Mouse (Mus musculus) induced T-regulatory cell, adult 2 months (primary cell): Measurements from ENCODE around the gene Ptges2.

Experiments
- DNase-seq: peaks from one replicate; pipeline ENCODE4 v3.0.0-alpha.2; 2012; ENCODE audit warnings: low read depth

Ptges2 gene

DNA sequence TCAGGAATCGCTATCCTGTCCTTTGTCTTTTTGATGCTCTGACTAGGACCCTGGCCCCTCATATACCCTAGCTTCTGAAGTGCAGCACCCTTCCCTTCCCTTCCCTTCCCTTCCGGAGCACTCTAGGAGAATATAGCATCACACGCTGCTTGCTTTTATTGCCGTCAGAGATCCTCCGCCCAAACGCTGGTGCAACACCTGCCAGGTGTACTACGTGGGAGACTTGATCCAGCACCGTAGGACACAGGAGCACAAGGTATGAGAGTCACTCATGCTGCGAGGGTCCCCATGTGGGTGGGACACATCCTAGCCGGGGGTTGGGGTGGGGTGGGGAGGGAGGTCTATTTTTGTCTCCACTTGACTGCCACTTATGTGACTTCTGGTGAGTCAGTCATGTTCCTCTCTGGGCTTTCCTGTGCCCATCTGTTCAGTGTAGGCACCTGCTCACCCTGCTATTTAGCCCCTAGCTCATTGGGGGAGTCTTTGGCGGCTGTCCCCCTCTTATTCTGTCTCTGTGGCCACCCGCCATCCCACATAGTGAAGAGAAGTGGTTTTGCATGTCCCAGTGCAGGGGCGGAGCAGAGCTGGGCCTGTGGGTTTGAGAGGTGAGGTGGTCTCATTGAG, 20.3 kb upstream of the Ptges2 start:
- no peak for DNase-seq

DNA sequence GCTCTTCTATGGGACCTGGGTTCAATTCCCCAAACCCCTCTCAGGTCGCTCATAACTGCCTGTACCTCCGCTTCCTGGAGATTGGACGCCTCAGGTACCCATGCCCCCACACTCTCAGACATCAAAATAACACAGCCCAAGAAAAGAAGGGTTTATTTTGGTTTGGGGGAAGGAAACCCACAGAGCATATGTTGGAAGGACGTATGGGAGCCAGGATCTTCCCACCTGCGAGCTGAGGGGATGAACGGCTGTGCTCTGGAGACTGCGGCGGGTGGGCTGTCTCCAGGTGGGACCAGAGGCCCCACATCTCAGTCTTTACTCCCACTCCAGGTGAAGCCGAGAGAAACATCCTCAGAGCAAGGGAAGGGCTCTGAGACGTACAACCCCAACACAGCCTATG, 18.7 kb upstream of the Ptges2 start:
- no peak for DNase-seq

DNA sequence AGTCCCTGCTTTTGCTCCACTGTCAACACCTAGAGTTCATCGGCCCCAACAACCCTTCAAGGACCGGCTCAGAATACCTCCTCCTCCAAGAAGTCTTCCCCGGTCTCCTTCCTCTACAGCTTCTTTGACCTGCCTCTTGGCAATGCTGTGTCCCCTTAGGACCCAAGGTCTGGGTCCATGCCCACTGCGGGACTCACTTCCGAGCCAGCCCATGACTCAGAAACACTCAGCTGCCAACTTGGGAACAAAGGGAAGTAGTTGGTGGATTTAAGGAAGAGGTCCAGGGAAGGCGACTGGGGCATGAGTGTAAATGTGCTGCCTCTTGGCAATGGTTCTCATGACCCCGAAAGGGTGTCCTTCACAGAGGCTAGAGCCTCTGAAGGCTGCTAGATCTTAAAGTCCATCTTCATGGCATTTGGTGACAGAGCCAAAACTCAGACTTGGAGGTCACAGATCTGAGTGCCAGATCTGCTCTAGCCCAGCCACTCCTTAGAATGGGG, 15.6 kb upstream of the Ptges2 start:
- no peak for DNase-seq

DNA sequence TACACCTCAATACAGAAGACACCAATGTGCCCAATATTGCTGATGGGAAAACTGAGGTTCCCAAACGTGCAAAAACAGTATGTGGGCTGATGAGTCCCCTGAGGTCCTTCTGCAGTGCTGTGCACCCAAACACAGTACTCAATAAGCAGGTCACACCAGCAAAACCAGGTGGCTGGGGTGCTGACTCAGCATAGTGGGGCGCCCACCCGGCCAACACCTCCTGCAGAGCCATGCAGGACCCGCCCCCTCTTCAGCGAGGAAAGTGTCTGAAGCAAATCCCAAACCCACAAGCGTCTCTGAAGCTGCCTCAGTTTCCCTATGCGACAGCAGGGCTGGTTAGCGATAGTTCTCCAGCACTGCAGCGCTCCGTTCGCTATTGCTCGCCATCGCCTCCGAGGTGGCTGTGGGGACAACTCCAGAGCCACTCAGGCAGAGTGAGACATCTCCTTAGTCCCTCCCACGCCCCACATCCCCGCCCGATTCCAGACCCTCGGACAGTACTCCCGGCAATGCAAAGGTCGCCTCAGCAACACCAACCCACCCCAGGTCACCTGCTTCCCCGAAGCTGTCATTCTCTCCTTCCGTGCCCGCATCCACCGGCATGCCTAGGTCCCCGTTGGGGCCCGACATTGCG, 14.4 kb upstream of the Ptges2 start:
- DNase-seq: peak; percentile 55

DNA sequence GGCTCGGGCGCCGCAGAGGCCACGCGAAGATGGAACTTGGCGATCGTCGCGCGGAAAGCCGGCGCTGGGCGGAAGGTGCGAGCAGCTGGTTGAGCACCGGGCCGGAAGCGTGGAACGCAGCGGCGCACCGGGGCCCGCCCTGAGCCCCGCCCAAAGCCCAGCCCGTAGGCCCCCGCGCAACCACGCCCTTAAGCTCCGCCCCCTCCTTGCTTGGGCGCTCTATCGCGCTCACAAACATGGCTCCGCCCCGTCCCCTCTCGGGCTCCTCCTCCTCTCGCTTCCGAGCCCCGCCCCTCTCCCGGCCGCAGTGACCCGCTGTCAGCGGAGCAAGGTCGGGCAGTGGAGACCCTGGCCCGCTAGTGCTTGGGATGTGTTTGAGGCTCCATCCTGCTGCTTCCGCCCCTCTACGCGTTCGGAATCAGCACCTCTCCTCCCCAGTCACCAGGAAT, 13.9 kb upstream of the Ptges2 start, which contains the start of gene 1110008P14Rik:
TSS of gene 1110008P14Rik (minus strand) at position 164 of the 449 bp plus-strand sequence.
- DNase-seq: peak; percentile 98

DNA sequence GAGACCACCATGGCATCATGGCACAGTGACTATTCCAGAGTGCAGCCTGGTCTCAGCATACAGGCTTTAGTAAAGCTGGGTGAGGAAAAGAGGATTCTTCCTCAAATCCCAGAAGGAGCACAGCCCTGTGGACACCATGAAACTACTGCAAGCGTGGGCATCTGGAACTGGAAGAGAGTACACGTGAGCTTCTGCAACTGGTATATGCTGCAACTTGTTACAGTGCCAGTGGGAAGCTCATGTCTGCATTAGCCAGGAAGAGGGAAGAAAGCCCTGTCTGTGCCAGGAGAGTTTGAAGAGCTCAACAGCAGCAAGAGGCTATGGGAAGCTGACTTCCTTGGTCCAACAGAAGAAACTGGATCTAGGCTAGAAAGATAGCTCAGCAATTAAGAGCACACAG, 13.0 kb upstream of the Ptges2 start:
- no peak for DNase-seq

DNA sequence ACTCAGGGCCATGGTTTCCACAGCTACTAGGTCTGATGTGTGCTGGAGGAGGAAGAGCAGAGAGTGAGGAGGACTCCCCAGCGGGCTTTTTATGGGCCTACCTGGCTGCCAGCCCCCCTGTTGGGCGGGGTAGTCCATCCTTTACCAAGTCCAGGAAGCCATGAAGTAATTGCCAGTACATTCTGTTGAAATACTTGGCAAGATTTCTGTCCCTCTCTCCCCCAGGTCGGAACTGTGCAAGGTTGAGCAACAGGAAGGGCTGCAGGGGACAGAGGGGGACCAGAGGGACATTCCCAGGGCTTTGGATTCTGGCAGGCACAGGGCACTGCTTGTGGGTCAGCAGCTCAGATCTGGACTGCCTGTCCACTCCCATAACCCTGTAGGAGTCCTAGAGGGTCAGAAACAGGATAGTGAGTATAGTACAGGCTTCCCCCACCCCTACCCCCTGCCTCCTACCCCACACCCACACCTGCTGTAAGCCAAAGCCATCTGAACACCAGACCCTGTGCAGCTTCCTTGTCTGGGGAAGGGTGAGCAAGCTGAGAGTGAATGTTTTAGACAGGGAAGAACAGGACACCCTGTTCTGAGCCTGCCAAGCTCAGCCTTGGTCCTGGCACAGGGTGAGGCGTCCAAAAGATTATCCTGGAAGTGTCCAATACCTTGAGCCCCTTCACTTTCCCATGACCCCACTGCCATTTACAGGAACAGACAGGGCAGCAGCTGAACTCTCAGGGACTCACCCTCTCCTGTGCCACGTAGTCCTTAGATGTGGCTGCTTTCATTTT, 7.8 kb upstream of the Ptges2 start, which contains the start of gene Lcn2:
TSS of gene Lcn2 (minus strand) at position 547 of the 785 bp plus-strand sequence.
- DNase-seq: no peak

DNA sequence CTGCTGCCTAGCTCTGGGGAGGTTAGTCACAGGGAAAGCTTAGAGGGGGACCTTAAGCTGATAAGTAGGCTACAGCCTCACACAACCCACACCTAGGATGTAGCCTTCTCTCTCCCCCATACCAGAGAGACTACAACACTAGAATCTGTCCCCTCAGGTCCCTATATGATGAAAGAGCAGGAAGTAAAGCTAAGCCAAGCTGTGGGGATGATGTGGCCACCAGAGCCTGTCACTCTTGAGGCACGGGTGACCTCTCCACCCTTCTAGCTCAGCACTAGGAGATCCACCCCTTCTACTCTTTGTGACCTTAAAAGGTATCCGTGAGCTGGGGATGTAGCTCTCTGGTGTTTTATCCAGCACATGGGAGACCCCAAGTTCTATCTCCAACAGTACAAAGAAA, 6.5 kb upstream of the Ptges2 start:
- DNase-seq: no peak

DNA sequence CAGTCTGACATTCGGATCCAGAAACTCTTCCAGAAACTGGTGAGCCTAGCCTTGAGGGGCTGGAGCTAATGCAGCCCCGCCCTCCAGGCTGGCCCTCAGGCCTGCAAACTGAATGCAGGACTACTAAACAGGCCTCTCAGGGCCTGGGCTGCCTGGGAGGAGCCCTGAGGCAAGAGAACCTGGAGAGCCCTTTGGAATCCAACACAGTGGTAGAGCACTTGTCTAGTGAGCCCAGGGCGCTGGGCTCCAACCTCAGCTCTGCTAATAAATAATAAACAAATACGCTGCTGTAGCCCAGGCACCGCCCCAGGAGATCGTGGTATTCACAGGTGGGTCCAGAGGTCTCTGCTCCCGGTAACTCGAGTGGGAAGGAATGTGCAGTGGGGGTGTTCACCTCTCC, 4.8 kb upstream of the Ptges2 start:
- no peak for DNase-seq

DNA sequence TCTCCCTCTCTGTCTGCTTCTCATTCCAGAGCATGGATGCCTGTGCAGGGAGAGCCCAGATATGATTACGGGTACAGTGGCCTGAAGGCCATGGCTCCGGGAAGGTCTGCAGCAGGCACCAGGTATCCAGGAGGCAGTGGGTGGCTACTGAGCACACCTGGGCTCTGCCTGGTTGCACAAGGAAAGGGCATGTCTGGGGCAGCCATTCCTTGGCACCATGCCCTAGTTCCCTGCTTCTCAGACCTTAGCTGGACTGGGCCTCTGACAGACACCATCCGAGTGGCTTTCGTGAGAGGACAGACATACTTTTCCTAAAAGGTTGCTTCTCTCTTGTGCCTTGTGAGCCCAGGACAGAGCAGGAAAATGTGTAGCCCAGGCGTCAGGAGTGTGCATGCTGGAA, 3.6 kb upstream of the Ptges2 start:
- no peak for DNase-seq

DNA sequence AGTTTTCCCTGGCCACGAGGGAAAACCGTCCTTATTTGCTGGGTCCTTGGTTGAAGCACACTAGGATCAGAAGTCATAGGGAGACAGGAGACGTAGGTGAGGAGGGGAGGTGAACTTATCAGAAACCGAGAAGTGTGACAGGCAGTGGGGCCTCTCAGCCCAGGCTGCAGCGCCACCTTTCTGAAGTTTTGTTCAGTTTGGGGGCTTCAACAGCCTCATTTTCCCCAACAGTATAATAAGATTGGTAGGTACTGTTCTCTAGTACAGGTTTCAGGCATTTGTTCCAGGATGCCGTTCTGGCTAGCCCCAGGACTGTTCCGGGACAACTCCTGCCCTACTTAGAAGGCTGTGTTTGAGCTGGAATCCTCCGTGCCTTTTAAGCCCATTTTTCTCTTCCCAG, 723 bp upstream of the Ptges2 start:
- no peak for DNase-seq

DNA sequence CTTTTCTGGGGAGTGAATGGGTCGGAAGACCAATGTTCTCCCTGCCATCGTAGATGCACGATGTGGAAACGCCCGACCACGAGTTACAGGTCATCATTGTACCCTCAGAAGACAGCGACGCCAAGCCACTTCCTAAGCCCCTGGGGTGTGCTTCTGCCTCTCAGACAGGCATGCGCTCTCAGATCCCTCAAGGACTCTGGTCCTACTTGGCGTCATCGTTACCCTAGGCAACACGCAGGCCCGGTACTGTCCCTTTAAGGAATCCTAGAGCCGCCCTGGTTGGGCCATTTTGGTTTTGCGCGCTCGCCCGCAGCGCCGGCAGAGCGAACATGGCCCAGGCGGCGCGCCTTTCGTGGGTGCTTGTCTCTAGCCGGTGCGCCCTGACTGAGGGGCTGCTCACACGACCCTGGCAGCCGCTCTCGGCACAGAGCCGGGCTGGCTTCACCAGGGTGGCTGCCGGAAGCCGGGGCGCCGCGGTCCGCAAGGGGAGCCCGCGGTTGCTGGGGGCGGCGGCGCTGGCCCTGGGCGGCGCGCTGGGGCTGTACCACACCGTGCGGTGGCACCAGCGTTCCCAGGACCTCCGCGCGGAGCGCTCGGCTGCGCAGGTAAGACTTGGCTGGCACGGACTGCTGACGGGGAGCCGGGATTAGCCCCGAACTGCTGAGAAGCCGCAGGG, 388 bp downstream of the Ptges2 start:
- DNase-seq: peak; percentile 93

DNA sequence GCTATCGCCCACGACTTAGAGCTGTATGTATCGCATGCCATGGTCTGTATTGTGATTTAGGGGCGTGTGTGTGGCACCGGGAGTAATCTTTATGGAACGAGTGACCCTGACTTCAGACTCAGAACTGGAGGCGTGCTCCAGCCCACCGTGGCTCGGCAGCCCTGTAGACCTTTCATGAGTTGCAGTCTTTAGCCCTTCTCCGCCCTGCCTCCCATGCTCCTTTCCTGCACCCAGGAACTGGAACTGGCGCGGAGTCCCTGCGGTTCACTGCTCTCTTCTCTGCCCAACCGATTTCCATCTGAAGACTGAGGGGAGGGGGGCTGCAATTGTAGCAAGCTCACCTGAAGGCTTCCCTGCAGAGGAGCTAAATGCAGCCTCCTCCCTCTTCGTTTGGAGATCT, 999 bp downstream of the Ptges2 start:
- DNase-seq: no peak

DNA sequence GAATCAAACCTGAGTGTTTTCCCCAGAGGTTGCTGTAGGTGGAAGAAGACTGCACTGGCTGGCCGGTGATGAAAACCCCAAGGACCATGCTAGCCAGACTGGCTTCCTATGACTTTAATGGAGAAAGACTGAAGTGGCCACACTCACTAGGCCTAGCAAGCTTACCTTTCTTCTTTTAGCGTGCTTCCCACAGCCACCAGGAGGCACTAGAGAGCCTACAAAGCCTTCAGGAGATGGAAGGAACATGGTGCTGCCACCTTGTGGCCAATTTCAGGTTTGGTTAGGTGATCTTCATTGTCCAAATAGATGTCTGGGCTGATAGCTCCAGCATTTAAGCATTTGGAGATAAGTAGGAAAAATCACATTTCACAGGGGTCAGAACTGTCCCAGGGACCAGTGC, 9.0 kb downstream of the Ptges2 start:
- DNase-seq: peak; percentile 100

DNA sequence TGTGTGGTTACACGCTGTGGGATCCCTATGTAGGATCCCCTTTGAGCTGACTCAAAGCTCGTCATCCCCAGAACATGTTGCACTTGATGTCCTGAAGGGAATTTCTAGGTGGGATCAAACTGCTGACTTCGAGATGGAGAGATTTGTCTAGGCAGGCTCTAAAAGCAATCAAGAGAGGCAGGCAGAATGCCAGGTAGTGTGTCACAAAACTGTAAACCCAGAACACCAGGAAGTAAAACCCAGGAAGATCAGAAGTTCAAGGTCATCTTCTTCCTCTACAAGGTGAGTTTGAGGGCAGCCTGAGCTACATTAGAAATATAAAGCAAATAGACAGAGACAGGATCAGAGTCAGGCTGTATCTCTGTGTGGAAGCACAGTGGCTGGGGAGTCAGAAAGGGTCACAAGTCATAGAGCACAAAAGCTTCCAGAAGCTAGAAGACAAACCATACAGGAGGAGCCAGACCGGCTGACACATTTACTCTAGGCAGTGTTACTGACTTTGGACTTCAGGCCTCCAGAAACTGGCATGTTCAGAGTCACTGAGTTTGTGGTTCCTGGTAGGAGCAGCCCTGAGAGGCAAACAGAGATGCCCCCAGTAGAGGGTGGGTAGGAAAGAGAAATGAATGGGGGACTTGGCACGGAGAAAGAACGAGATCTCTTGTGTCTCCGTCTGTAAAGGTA, 11.6 kb downstream of the Ptges2 start:
- DNase-seq: no peak

DNA sequence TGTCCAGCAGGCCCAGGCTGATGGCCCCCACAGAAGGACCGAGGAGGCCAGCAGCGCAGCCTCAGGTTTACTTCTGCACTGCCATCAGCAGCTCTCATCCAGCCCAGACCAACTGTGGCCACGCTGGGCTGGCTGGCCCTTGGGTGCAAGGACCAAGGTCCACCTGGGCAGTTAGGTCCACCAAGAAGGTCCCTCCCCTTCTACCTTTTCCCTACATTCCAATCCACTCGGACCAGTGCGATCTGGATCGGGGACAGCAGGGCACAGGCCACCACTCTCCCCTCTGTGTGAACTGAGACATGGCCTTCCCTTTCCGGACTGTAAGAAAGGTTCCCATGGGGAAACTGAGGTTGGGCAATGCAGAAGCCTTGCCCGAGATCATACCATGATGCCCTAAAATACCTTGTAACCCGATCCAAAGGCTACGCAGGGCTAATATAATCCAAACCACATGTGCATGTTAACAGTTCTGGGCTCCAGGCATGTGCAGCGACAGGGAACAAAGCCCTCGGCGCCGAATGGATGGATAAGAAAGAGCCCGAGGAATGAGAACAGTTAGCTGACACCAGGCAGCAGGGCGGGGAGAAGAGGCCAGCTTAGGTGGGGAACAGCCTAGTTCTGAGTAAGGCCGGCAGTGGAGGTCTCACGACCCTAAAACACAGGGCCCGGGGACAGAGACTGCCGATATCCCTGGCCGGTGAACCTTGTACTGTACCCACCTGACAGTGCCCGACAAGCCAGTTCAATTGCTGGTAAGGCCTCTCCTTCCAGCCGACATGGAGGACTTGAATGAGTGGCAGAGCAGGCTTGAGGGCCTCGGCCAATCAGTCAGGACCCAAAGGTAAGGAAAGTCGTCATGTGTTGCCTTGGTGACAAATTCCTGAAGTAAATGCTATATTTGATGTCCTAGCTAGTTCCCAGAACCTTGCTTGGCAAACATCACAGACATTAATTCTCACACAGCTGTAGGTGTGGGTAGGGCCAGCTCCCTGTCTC, 13.0 kb downstream of the Ptges2 start:
- no peak for DNase-seq

DNA sequence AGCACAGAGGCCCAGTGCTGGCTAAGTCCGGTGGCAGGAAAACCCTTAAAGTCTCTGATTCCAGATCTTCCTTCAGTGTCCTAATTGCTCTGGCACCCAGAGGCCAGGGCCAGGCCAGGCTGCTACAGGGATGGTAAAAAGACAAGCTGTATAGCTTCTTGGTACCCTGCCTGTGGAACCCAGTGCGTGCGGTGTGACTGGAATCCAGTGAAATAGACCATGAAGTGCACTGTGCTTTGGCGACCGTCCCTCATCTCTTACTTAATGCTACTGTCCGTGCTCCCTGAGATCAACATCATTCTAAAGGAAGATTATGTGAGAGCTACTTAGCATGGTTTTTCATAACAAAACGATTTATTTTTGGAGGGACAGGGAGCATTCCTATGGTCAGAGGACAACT, 15.7 kb downstream of the Ptges2 start:
- DNase-seq: no peak

DNA sequence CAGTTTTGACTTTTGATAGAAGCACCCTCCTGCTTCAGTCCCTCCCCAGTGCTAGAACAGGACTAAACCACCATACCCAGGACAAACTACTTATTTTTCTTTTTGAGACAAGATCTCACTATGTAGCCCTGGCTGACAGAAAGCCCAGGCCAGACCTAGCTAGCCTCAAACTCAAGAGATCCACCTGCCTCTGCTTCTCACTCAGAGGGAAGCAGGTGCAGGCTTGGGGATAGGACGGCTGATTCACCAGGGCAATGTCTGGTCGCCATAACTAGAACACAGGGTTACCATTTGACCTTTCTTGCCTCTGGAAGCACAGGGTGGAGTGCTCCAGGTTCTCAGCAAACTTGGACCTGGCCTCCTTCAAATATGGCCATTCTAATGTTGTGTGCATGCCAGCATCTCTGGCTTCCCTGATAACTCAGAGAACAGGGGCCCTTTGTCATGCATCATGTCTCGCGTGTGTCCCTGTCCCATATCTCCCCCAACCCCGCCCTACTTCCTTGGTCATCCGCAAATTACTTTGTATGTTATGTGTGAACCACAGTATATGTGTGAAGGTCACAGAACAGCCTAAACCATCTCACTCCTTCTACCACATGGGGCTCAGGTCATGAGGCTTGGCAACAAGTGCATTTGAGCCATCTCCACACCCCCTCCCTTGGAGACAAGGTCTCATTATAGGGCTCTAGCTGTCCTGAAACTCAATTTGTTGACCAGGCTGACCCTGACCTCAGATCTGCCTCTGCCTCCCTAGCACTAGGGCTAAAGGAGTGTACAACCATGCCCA, 17.2 kb downstream of the Ptges2 start:
- no peak for DNase-seq

DNA sequence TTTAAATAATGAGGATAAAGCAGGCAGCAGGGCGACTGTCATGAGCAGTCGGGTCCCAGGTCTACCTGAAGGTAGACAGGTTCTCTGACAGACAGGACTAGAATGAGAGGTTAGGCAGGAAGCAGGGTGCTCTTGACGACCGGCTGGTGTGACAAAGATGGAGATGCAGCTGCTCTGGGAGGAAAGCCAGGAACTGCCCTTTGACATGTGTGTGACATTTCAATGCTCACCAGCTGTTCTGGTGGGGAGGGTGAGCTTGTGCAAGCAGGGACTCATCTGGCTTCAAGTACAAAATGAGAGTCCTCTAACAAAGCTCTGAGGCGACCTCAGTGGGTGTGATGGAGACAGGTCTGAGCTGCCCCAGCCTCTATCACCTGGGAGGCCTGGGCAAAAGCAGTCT, 18.2 kb downstream of the Ptges2 start:
- no peak for DNase-seq

DNA sequence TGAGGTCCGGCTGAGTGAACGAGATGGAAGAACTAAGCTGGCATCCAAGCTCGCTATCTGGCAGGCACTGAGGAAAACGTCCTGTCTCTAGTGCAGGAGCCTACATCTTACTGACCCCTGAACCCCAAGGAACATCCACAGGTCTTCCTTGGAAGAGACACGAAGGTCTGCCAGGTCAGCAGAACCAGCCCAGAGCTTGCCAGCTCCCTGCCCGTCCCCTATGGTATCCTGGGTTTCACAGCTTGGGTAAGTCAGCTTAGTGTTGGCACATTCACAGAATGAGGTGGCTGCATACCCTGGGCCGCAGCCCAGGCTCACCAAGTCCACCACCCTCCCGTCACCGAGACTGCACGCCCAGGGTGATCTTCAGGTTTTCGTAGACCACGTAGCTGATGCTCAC, 20.1 kb downstream of the Ptges2 start:
- no peak for DNase-seq
